Mouse (Mus musculus): Measurements from ENCODE around the gene Galnt18.

Gene Galnt18

GRCm38 (mm10) chr7:111772398-111772797 is 7.4 kb downstream of the Galnt18 start:
- DNase-seq (ENCODE audit: low read depth, low spot score): no peak

- DNase-seq (ENCODE audit: low read depth, low spot score): no peak
These were observed 8.5 kb downstream of the Galnt18 start for GRCm38 (mm10) chr7:111771251-111771801.

GRCm38 (mm10) chr7:111770585-111770984 is 9.2 kb downstream of the Galnt18 start:
- no peak for DNase-seq (ENCODE audit: low read depth, low spot score)

GRCm38 (mm10) chr7:111766145-111766767 is 13.5 kb downstream of the Galnt18 start:
- no peak for DNase-seq (ENCODE audit: low read depth, low spot score)

GRCm38 (mm10) chr7:111762754-111763153 is 17.0 kb downstream of the Galnt18 start:
- no peak for DNase-seq (ENCODE audit: low read depth, low spot score)

GRCm38 (mm10) chr7:111748571-111749071 is 31.2 kb downstream of the Galnt18 start:
- no peak for DNase-seq (ENCODE audit: low read depth, low spot score)

- DNase-seq (ENCODE audit: low read depth, low spot score): peak; percentile 13
These were observed 35.0 kb downstream of the Galnt18 start for GRCm38 (mm10) chr7:111744770-111745169.

GRCm38 (mm10) chr7:111741595-111741994 is 38.2 kb downstream of the Galnt18 start:
- no peak for DNase-seq (ENCODE audit: low read depth, low spot score)

GRCm38 (mm10) chr7:111740091-111740490 is 39.7 kb downstream of the Galnt18 start:
- DNase-seq (ENCODE audit: low read depth, low spot score): no peak

GRCm38 (mm10) chr7:111739371-111739765 is 40.4 kb downstream of the Galnt18 start:
- no peak for DNase-seq (ENCODE audit: low read depth, low spot score)

GRCm38 (mm10) chr7:111738456-111739370 is 41.1 kb downstream of the Galnt18 start:
- no peak for DNase-seq (ENCODE audit: low read depth, low spot score)

- DNase-seq (ENCODE audit: low read depth, low spot score): no peak
These were observed 42.4 kb downstream of the Galnt18 start for GRCm38 (mm10) chr7:111737426-111737825.

- DNase-seq (ENCODE audit: low read depth, low spot score): no peak
These were observed 43.4 kb downstream of the Galnt18 start for GRCm38 (mm10) chr7:111736365-111736764.

GRCm38 (mm10) chr7:111730346-111731269 is 49.2 kb downstream of the Galnt18 start:
- no peak for DNase-seq (ENCODE audit: low read depth, low spot score)

GRCm38 (mm10) chr7:111726928-111727327 is 52.8 kb downstream of the Galnt18 start:
- DNase-seq (ENCODE audit: low read depth, low spot score): no peak

GRCm38 (mm10) chr7:111724730-111725129 is 55.0 kb downstream of the Galnt18 start:
- DNase-seq (ENCODE audit: low read depth, low spot score): no peak

GRCm38 (mm10) chr7:111724004-111724403 is 55.8 kb downstream of the Galnt18 start:
- no peak for DNase-seq (ENCODE audit: low read depth, low spot score)

- DNase-seq (ENCODE audit: low read depth, low spot score): no peak
These were observed 58.5 kb downstream of the Galnt18 start for GRCm38 (mm10) chr7:111721308-111721698.

GRCm38 (mm10) chr7:111720511-111721307 is 59.1 kb downstream of the Galnt18 start:
- DNase-seq (ENCODE audit: low read depth, low spot score): no peak

GRCm38 (mm10) chr7:111718900-111719299 is 60.9 kb downstream of the Galnt18 start:
- no peak for DNase-seq (ENCODE audit: low read depth, low spot score)
